Mouse (Mus musculus) CD4-positive, CD25-positive, alpha-beta regulatory T cell, adult 4 months (primary cell): ENCODE results near the gene Slc36a4. TPM values are rescaled to one million over a fixed set of nuclear protein-coding genes. Genes with fewer than 3 reads are reported as not detected.

Experiments used
- ATAC-seq: one replicate; pipeline ENCODE4 v1.8.0; 2017
- polyA plus RNA-seq, 2 experiments: library from polyadenylated mRNA; unstranded; fragments of 100-300 nt; shearing (Covaris generic); gene quantifications; one replicate each; pipeline ENCODE4 v1.2.1; 2017

The Slc36a4 gene
- polyA plus RNA-seq, 2 experiments from 2014 or later: 4.3 to 6.1 TPM

DNA sequence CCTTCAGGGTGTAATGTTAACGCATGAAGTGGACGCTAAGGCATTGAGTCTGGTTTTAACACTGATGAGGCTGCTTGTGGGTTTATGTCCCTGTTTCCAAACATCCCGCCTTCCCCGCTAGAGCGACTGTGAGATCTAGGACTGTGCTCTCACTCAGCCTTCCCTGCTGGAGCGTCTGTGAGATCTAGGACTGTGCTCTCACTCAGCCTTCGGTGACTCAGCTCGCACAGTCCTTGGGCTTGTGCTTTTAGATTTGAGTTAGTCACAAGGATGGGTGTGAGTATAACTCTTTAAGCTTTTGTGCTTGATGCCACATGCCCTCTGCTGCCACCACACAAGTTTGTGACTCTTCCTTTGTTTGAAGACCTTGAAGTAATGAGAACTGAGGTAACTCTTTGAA, 17.6 kb downstream of the Slc36a4 start:
- no peak for ATAC-seq

DNA sequence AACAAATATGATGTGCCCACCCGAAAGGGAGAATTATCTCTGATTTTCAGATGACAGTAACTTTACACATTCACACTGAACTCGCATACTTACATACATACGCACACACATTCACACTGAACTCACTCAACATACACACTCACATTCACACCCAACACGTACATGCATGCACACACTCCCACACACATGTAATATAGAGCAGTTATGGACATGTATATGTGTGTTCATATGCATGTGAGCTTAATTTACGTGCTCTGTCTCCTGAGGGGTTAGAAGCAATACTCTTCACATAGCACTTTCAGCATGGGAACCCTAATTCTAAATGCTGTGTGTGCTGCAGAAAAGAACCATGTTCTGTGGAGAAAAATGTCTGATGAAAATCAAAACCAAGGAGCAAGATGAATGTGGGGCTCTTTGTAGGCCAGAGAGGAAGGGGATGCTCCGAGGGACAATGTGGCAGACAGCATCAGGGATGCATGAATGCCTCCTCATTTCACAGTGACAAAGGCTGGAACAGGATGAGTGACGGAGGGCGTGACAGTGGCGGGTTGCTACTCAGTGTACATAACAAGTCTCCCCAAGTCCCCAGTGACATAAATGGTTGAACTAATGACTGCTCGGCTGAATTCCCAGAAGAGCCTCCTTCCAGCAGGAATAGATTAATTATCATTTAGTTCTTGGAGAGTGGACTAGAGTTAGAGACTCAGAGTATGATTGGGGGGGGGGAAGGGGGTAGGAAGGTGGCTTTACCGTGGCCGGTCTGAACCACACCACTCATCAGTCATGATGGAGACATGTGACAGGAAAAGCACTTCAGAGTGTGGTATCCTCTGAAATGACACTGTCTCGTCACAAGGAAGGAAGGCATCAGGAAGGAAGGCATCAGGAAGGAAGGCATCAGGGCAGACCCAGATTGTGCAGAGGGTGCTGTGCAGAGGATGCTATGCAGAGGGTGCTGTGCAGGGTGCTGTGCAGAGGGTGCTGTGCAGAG, 22.5 kb downstream of the Slc36a4 start:
- no peak for ATAC-seq

DNA sequence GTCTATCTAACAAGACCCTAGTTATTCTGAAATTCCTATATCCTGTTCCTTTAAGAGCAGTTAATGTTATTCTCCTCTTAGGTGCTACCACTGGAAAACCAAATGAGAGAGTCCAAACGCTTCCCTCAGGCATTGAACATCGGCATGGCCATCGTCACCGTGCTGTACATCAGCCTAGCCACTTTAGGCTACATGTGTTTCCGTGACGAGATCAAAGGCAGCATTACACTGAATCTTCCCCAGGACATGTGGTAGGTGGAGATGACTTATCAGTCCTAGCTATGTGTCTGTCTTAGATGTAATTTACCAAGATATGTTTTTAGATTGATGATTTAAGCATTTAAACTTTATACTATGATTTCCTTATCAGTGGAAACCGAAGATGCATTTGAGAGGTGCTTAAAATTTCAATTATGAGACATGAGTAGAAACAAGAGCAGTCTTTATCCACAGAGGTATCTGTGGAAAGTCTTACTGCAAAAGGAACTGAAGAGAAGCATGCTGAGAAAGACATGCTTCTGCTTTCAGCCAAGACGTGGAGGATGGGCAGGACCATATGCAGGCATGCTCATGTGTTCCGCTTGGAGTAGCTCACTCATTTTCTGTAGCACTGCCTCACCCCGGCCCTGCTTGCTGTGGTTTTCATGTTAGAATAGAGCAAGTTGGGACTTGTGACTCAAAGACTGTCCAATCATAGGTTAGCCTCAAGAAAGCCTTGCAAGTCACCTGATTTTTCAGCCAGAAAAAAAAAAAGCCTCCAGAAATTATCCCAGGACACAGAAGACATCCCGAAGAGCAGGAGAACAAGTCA, 24.7 kb downstream of the Slc36a4 start:
- ATAC-seq: peak; percentile 29

DNA sequence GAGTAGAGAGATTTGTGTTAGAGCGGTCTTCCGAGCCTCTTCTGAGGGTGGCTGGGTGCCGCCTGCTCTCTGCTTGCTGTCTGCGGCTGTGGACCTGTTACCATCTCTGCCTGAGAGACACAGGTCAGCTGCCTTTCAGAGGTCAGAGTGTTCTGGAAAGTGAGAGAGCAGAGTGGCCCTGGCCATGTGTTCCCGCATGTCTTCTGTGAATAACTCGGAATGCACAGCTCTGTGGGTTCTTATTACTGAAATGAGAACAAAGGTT, 25.3 kb downstream of the Slc36a4 start:
- ATAC-seq: no peak

DNA sequence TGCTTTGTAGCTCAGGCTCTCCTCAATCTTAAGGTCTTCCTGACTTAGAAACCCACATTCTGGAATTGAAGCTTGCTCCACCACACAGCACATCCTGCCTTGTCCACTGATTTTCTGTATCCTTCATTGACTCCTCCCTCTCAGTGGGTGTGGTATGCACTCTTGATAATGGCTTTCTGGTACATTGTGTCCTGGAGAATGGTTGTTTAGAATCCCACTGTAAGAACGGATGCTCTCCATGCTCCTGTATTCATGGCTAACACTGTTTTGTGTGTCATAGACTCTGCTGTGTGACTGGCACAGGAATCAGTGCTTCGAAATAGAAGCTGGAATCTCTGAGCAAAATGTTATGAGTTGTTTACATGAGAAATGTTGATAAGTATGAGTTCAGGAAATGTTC, 28.0 kb downstream of the Slc36a4 start:
- no peak for ATAC-seq

DNA sequence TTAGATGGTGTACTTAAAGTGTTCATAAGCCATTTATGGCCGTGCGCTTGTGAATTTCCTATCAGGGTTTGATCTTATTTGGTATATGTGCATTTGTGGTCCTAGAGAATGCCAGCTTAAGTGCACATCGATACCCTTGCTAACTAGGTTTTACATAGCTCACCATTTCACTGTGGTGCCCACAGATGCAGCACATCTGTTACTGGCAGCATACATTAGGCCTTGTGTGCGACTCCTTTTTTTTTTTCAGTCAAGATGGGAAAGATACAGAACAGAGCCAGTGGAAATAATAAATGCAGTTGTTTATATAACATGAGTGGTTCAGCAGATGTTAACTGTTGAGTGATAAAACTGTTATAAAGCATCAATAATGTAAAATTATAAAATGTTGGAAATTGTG, 31.9 kb downstream of the Slc36a4 start:
- no peak for ATAC-seq

DNA sequence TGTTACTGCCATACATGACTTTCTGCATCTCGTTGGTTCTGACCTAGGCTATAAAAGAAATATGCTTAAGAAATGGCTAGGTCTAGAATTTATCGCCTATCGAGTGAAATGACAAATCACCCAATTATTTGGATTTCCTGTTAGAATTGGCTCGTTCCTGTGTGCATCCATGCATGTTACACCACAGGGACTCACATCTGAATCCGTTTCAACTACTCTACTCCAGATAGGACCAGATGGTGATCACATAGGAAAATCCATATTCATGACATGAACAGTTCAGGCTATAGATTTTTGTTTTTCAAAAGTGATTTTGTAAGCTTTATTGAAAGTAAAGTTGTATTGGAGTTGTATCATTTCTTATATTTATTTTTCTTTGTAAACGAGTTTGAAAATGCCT, 32.4 kb downstream of the Slc36a4 start:
- no peak for ATAC-seq

DNA sequence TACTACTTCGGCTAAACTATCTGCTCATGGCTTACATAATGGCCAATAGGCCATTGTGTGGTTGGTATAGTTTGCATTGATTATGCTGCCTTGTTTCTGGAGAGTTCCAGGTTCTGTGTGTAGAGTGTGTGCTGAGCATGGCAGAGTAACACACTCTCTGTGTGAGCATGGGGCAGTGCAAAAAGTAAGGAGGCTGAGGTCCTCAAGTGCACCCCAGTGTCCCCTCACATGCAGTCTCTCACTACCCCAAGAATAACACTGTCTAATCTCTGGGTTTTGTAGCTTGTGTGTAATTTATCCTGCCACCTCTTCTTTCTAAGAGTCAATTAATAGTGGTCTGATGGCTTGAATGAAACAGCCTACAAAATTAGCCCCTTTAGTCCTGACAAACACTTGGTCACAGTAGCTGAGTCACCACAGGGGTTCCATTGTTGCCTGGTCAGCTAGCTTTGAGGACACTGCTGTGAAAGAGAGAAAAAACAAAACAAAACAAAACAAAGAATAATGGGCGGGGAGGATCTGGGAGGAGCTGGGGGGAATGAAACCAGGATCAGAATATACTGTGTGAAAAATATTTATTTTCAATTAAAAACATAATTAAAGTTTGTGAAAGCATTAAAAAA, 36.6 kb downstream of the Slc36a4 start:
- no peak for ATAC-seq

DNA sequence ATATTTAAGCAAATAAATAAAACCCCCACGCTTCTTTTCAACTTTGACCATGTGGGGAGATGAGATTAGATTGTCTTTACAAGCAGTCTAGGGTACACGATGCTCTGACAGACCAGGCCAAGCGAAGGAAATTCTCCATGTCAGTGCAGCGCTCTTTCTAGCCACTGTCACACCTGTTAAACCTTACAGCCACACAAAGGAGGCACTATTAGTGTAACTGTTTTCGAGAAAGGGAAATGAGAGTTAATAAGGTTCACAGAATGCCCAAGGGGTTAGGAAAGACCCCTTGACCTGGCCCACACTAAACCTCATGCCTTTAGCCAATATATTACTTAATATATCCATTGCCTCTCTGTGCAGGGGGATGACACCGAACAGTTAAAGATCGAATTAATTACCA, 37.1 kb downstream of the Slc36a4 start:
- ATAC-seq: no peak

DNA sequence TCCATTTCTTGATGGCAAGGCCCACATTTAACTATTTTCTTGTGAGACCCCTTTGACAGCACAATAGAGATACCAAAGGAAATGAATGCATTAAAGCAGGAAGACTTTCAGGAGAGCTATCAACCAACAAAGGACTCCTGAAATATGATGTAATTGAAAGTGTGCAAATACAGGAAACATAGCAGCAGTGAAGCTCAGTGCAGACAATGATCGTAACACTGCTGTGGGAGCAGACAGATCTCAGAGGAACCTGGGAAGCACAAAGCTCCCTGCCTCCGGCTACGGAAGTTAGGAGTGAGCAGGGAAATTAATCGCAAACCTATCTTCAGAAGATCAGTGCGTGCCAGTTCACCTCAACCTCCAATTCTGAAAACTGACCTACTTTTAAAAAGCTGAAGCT, 38.8 kb downstream of the Slc36a4 start:
- ATAC-seq: no peak

DNA sequence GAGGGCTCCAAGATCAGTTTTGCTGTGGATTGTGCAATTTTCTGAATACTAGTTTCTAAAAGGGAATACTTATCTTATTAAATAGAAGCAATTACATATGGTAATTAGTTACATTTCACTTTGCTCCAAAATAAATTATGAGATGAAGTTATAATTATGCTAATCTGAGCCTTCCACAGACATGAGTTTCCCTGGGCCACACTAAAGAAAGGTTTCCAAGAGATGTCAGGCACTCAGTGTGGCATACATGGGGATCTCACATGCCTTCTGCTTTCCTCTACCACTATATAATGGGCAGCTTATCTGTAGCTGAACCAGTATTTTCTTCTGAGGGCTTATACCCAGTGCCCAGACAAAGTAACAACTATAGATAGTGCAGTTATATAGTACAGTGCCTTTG, 49.8 kb downstream of the Slc36a4 start:
- no peak for ATAC-seq

DNA sequence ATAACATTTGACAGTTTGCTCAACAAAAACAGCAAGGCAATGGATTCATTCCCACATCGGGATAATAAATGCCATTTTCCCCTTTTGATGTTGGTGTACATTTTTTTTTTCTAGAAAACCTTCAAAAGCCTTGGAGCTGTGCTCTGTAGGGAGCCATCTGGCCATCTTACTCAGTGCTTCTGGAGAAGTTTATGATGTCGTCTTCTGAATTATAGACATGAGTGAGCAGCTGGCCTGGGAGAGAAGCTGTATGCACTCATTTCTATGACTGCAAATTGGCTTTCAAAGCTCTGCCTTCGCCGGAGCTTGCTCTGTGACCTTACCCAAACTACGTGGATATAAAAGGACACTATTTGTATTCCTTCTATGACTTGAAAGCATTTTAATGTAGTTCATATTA, 56.8 kb downstream of the Slc36a4 start:
- no peak for ATAC-seq

DNA sequence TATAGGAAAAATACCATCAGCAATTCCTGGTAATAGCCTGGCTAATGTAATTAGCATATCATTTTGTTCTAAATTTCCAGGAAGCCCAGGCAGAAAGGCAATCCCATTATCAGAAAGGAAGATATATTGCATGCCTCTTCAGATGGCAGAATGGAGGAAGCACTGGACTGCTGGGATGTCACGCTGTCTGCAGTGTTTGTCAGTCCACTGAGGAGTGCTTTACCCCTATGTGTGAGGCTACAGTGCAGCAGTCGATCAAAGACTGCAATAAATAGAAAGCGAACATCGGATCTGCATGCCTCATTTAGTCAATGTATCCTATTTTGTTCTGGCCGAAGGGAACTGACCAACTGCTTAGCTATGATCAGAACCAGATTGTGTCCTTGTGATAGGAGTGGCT, 57.3 kb downstream of the Slc36a4 start:
- no peak for ATAC-seq

DNA sequence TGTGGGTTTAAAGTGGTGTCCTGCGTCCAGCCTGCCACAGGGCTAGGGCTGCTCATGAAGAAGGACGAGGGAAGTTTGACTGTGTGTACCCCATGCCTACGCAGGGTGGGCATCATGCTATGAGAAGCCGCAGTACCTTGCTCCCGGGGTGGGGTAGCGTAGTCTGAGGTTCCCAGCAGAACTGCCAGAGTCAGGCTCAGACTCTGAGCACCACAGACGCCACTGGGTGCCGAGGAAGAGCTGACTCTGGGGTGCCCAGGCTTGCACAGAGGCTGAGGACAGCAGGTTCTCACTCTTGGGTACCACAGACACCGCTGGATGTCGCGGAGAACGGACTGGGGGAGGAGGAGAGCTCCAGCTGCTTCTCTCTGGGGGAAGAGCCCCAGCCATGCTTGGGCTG, 63.2 kb downstream of the Slc36a4 start:
- no peak for ATAC-seq

DNA sequence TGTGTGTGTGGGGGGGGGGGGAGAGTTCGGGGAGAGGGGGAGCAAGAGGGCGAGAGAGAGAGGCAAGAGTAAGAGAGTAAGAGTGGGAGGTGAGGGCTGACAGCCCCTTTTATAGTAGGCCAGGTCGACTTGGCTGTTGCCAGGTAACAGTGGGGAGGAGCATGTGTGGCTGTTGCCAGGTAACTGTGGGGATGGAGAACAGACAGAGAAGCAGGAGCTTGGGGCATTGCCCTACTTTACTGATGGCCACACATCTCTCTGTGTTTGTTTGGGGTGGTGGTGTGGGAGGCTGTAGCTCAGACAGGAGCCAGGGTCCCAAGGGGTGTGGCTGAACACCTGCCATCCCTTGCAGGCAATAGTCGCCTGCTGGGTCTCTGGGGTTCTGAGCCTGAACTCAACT, 63.9 kb downstream of the Slc36a4 start:
- no peak for ATAC-seq

DNA sequence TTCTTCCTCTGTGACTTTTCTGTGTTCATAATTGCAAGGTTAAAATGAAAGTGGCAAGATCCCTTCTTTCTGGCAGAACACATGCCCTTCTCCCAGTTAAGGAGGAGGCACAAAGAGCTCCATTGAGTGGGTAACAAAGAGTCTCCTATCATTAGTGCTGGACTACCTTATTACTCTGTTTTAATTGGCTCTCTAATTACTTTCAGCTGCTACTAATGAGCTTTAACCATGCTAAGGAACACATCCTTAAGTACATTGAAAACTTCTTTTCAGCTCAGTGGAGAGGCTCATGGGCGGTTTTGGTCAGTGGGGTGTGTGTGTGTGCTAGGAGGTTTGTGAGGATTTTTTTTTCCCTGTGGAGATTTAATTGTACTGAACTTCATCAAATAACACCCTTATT, 65.4 kb downstream of the Slc36a4 start:
- ATAC-seq: no peak

DNA sequence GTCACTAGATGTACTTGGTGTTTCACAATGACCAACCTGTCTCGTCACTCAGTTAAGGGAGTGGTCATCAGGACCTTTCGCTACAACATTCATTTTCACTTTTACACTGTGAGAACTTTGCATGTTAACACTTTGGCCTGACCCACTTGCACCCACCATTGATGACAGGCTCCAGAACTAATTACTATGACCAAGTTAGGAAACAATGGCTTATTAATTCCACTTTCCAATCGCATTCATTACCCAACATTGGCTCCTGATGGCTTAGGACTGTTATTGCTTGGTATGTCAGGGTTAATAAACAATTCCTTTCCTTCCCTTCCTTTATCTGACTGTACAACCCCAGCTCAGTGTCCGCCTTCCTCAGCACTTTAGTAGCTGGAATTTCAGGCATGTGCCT, 72.4 kb downstream of the Slc36a4 start:
- no peak for ATAC-seq

DNA sequence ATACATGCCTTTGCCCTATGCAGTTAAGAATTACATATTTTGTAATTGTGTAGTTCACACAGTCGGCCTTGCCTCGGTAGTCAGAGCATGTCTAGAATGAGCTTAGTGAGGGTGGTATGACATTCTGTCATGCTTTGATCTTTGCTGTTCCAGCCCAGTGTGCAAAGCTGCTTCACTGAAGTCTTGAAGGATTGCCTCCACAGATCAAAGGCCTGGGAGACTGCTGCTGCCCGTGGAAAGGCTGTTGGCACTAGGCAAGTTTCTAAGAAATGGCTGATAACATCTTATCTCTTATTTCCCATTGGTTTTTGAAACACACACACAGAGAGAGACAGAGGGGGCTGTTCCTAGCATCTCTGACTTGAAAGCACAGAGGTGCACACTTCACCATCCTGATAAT, 76.7 kb downstream of the Slc36a4 start:
- no peak for ATAC-seq

DNA sequence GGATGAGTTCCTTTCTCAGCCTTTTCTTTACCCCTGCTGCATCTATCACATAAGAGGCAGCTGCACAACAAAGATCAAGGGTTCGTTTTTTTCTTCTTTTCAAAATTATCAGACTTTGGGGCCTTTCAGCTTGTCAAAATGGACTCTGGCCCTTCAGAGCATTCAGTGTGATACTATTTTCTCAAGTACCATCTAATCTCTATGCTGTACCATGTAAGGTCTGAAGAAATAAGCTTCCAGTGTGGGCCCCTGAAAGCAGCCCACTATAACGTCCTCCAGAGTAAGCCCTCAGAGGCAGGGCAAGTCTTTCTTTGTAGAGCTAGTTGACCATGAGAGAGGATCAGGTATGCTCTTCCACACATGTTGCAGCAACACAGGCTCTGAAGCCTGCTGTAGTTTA, 77.1 kb downstream of the Slc36a4 start:
- ATAC-seq: no peak

DNA sequence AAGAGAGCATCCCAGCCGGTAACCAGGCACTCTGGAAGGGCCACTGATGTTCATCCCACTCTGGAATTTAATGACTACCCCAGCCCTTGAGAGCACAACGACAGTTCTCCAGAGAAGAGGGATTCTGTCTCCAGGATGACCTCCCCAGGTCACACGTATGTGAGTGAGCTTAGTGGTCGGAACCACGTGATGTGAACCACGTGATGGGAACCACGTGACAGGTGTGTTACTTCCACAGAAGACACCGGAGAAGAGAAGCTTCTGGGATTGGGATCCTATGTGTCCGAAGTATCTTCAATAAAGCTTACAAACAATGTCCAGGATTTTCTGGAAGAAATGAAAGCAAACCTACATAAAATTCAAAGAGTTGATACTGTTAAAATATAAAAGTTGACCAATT, 82.5 kb downstream of the Slc36a4 start:
- no peak for ATAC-seq
